Mouse (Mus musculus) CH12.LX (cell line): ENCODE data around the gene Pigk. TPM values are rescaled to one million over a fixed set of nuclear protein-coding genes. Genes with fewer than 3 reads are reported as not detected.

Experiments
- DNase-seq: peaks from one replicate; pipeline ENCODE4 v3.0.0-alpha.2; 2013; ENCODE audit errors: extremely low read depth
- H3K27ac ChIP-seq: 2 replicates; pipeline ENCODE4 v1.5.1; 2012; ENCODE audit warnings: low read depth, mild to moderate bottlenecking, control low read depth, moderate library complexity; ENCODE audit not compliant: insufficient read depth
- H3K27me3 ChIP-seq: replicated peaks from 2 replicates; pipeline ENCODE3; 2012; ENCODE audit warnings: inconsistent platforms
- H3K36me3 ChIP-seq, 2 experiments: replicated peaks in 1 of 2; 2 replicates each; pipeline versions ENCODE3 to v1.6.1; 2012; ENCODE audit warnings: inconsistent platforms in 1 of 2, low read length in 1 of 2, mild to moderate bottlenecking in 1 of 2, mixed read lengths in 1 of 2, moderate library complexity in 1 of 2; ENCODE audit not compliant: control insufficient read depth in 1 of 2, insufficient read depth in 1 of 2
- H3K4me1 ChIP-seq, 2 experiments: 2 replicates each; pipeline ENCODE4 v1.6.1; 2012; ENCODE audit warnings: inconsistent platforms in 1 of 2, moderate library complexity in 1 of 2; ENCODE audit not compliant: insufficient read depth in 2 of 2, control insufficient read depth in 1 of 2
- H3K4me2 ChIP-seq: 2 replicates; pipeline ENCODE4 v1.6.1; 2012; ENCODE audit warnings: low read depth, mild to moderate bottlenecking, control low read depth; ENCODE audit not compliant: poor library complexity, insufficient read depth, severe bottlenecking
- H3K4me3 ChIP-seq, 3 experiments: fragments of 150-350 bp in 1 of 3; sonication (generic) in 1 of 3; replicated peaks in 1 of 3; 2 replicates each; pipeline versions ENCODE3 to v1.5.1; 2011 to 2012; ENCODE audit warnings: low read depth in 2 of 3, low read length in 2 of 3, mild to moderate bottlenecking in 2 of 3, moderate library complexity in 2 of 3, control low read depth in 1 of 3, improper control_type of control experiment in 1 of 3, inconsistent platforms in 1 of 3, mixed read lengths in 1 of 3; ENCODE audit not compliant: poor library complexity in 1 of 3
- H3K79me2 ChIP-seq: replicated peaks from 2 replicates; pipeline ENCODE4 v1.6.1; 2012; ENCODE audit warnings: mild to moderate bottlenecking, moderate library complexity; ENCODE audit not compliant: control insufficient read depth, poor library complexity, insufficient read depth, severe bottlenecking; ENCODE audit errors: extremely low read depth
- H3K9ac ChIP-seq: 2 replicates; pipeline ENCODE4 v1.6.1; 2012; ENCODE audit warnings: low read depth, mild to moderate bottlenecking, control low read depth, moderate library complexity; ENCODE audit not compliant: insufficient read depth
- H3K9me3 ChIP-seq: replicated peaks from 2 replicates; pipeline ENCODE3; 2012; ENCODE audit warnings: low read length, inconsistent platforms, mixed read lengths
- E2F4 ChIP-seq: IDR thresholded peaks from 2 replicates; pipeline ENCODE4 v1.6.1; 2011; ENCODE audit warnings: low read depth, low read length, improper control_type of control experiment; ENCODE audit not compliant: insufficient replicate concordance
- ETS1 ChIP-seq: conservative IDR thresholded peaks from 2 replicates; pipeline ENCODE4 v1.6.1; 2012; ENCODE audit warnings: low read depth, mild to moderate bottlenecking, inconsistent platforms, low read length, improper control_type of control experiment, moderate library complexity
- IRF4 ChIP-seq: IDR thresholded peaks from 2 replicates; pipeline ENCODE4 v1.6.1; 2014; ENCODE audit warnings: low read depth, mild to moderate bottlenecking, inconsistent platforms, low read length, improper control_type of control experiment
- JUN ChIP-seq: IDR thresholded peaks from 2 replicates; pipeline ENCODE4 v1.6.1; 2011; ENCODE audit warnings: low read depth, mild to moderate bottlenecking, low read length, improper control_type of control experiment, moderate library complexity; ENCODE audit not compliant: insufficient read depth
- JUND ChIP-seq: conservative IDR thresholded peaks from 2 replicates; pipeline ENCODE4 v1.6.1; 2011; ENCODE audit warnings: low read depth, low read length, improper control_type of control experiment
- MXI1 ChIP-seq: IDR thresholded peaks from 2 replicates; pipeline ENCODE4 v1.6.1; 2011; ENCODE audit warnings: mild to moderate bottlenecking, low read depth, low read length, improper control_type of control experiment
- SMC3 ChIP-seq: IDR thresholded peaks from 2 replicates; pipeline ENCODE4 v1.6.1; 2011; ENCODE audit warnings: low read depth, low read length, improper control_type of control experiment
- UBTF ChIP-seq: IDR thresholded peaks from 2 replicates; pipeline ENCODE4 v1.6.1; 2012; ENCODE audit warnings: low read depth, mild to moderate bottlenecking, inconsistent platforms, low read length, improper control_type of control experiment, moderate library complexity
- USF1 ChIP-seq: IDR thresholded peaks from 2 replicates; pipeline ENCODE4 v1.6.1; 2014; ENCODE audit warnings: low read depth, mild to moderate bottlenecking, inconsistent platforms, low read length, improper control_type of control experiment
- ZC3H11A ChIP-seq: IDR thresholded peaks from 2 replicates; pipeline ENCODE4 v1.6.1; 2012; ENCODE audit warnings: low read depth, mild to moderate bottlenecking, inconsistent platforms, low read length, improper control_type of control experiment
- ZMIZ1 ChIP-seq: IDR thresholded peaks from 2 replicates; pipeline ENCODE4 v1.6.1; 2012; ENCODE audit warnings: low read depth, mild to moderate bottlenecking, inconsistent platforms, low read length, improper control_type of control experiment
- dilution Hi-C: fragments of 300-500 bp; cut with MboI; formaldehyde crosslinking; loops from 2 replicates; pipeline ENCODE4 v1.14.3; 2020; ENCODE audit warnings: low sequenced_read_pairs; ENCODE audit not compliant: extremely low pct_unique_long_range_greater_than_20kb, extremely low pct_ligation_motif_present
- in situ Hi-C: fragments of 300-500 bp; cut with MboI; formaldehyde crosslinking; loops from 3 replicates; pipeline ENCODE4 v1.14.3; 2019; ENCODE audit warnings: low sequenced_read_pairs, low pct_ligation_motif_present, low pct_unique_long_range_greater_than_20kb, mixed read lengths
- polyA plus RNA-seq: library from polyadenylated mRNA; unstranded; fragments of >175 nt; gene quantifications from 2 replicates; pipeline ENCODE4 v1.2.1, GENCODE M21; 2012; ENCODE audit warnings: low read depth; ENCODE audit not compliant: insufficient read length
- total RNA-seq, 2 experiments: library from RNA; depleted of rRNA; stranded (reverse); fragments of 300-350 nt in 1 of 2; fragments of >200 nt in 1 of 2; gene quantifications; 2 replicates each; pipeline ENCODE4 v1.2.3; 2012 to 2014

Pigk gene
- total and polyA plus RNA-seq, 3 experiments: 56.4 to 79.3 (median 67.5) TPM

DNA sequence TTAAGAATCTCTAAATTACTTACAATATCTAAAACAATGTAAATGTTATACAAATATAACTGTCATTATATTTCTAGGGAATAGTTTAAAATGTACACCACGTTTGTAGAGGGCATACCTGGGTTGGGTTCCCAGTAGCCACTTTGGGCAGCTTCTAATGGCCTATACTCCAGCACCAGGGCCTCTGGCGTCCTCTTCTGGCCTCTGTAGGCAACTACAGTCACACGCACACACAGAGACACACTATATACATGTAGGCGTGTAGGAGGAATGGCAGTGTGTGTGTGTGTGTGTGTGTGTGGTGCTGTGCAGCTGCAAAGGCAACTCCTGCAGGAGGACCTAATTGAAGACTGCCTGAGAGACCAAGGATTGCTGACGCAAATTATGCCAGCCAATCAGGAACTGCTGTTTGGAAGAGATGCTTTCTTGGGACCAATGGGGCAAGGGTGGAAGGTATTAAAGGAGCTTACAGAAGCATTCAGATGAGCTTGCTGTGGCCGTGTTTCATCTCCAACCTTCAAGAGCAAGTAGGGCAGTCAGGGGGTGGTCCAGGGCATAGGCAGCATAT lies 161.9 kb downstream of the Pigk start (continued):
- no peak for TF ChIP-seq ZMIZ1
- TF ChIP-seq JUND: no peak

DNA sequence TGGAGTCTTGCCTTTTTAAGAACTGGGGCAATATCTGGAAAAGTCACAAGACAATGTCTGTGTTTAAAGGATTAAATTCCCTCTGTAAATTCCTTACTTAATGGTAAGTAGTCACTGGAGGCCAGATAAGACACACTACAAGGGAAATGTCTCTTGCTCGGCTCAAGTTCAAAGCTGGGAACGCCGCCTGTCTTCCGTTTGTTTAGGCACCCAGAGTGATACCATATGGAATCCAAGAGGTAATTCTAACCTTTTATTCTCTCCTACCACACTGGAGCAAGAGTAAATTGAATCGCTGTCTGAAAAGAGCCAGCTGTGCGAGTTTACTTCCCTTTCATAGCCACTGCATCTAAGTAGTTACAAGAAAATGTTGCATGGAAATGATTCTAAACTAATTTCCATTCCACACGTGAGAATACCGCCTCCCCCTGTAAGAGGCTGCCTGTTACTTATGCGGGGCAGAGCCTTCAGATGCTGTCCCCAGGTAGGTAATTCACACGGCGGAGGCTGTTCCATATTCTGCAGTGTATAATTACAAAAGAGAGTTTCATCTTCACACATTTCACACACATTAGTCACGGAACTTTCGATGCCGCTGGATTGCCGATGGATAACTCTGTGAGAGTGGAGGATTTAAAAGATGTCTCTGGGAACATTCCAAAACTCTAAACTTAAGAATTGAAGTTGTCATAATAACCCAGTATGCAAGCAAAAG lies 166.4 kb downstream of the Pigk start:
- no peak overlapping the region for H3K27ac ChIP-seq
- TF ChIP-seq UBTF (no peak), ZMIZ1 (no peak), E2F4 (no peak)
- no peaks in the 10 kb centered on the region for H3K27me3 ChIP-seq
- H3K9me3 ChIP-seq: no peaks in the 10 kb centered on the region
- no peak overlapping the region for H3K4me2 ChIP-seq
- dilution Hi-C loops: loop anchor here (10.0 kb wide), 1 partner anchor 65 kb away; no protein-coding TSS in a partner anchor
- no peak overlapping the region for H3K4me3 ChIP-seq
- in situ Hi-C loops: no loop called here
- no peaks in the 10 kb centered on the region for H3K79me2 ChIP-seq
- H3K4me1 ChIP-seq: peaks cover 0 to 17% of the 10 kb centered on the region in 2 experiments; a peak in 2 of 4 replicates
- no peak overlapping the region for H3K9ac ChIP-seq
- H3K36me3 ChIP-seq: no peaks in the 10 kb centered on the region
- no peak for DNase-seq

DNA sequence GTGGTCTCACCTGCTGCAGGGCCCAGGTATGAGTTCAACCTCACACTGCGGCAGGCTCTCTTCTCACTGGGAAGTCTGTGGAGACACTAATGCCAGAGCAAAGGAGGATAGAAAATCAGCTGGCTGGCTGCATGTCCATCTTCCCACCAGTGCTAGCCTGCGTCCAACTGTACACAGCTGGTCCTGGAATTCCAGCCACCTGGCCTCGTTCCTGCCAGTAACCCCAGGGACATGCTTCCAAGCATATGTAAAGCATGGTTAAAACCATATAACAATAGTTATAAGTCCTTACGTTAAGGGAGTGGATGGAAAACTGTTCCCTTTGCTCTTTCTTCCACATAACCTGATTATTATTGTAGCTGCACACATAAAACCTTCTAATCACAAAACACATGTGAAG lies 167.8 kb downstream of the Pigk start:
- Histone ChIP-seq H3K9me3 (no peaks in the 10 kb centered on the region), H3K9ac (no peak overlapping the region), H3K4me3 (no peak overlapping the region), H3K4me1 (peaks cover 0 to 21% of the 10 kb centered on the region in 2 experiments; a peak in 2 of 4 replicates), H3K36me3 (no peaks in the 10 kb centered on the region), H3K79me2 (no peaks in the 10 kb centered on the region), H3K27ac (no peak overlapping the region), H3K4me2 (no peak overlapping the region)
- dilution Hi-C loops (loop anchor here (10.0 kb wide), 1 partner anchor 63 kb away; no protein-coding TSS in a partner anchor), in situ Hi-C loops (no loop called here)
- TF ChIP-seq ETS1: no peak
- TF ChIP-seq JUN: no peak
- TF ChIP-seq MXI1: no peak
- TF ChIP-seq JUND: no peak
- TF ChIP-seq ZC3H11A: no peak
- no peak for TF ChIP-seq SMC3
- TF ChIP-seq IRF4: no peak
- no peak for TF ChIP-seq USF1
- TF ChIP-seq, all 38 proteins: peak for 0
- H3K27me3 ChIP-seq: no peaks in the 10 kb centered on the region
- DNase-seq: no peak
